Mouse (Mus musculus): ENCODE measurements around the gene Adora2b.
"Not testable (repeated sequence)": the region's sequence is repeated elsewhere in the genome, so short reads cannot be mapped to it uniquely, and the experiment has no call there.

The Adora2b gene

GRCm38 (mm10) chr11:62264018-62264417 lies 15.2 kb downstream of the Adora2b start:
- no peak for DNase-seq (ENCODE audit: low spot score)

- DNase-seq (ENCODE audit: low spot score): no peak
Measured at GRCm38 (mm10) chr11:62265642-62266041, 16.9 kb downstream of the Adora2b start.

GRCm38 (mm10) chr11:62266466-62267214 lies 17.9 kb downstream of the Adora2b start:
- DNase-seq (ENCODE audit: low spot score): no peak

- no peak for DNase-seq (ENCODE audit: low spot score)
Measured at GRCm38 (mm10) chr11:62268381-62268780, 19.6 kb downstream of the Adora2b start.

- no peak for DNase-seq (ENCODE audit: low spot score)
Measured at GRCm38 (mm10) chr11:62269097-62269496, 20.3 kb downstream of the Adora2b start.

- no peak for DNase-seq (ENCODE audit: low spot score)
Measured at GRCm38 (mm10) chr11:62270851-62271250, 22.1 kb downstream of the Adora2b start.

- no peak for DNase-seq (ENCODE audit: low spot score)
Measured at GRCm38 (mm10) chr11:62277086-62277485, 28.3 kb downstream of the Adora2b start.

GRCm38 (mm10) chr11:62278027-62278426 lies 29.2 kb downstream of the Adora2b start:
- peak; percentile 60 for DNase-seq (ENCODE audit: low spot score)

- peak; percentile 89 for DNase-seq (ENCODE audit: low spot score)
Measured at GRCm38 (mm10) chr11:62280675-62281600, 32.2 kb downstream of the Adora2b start, which contains the start of the genes Zswim7 and Ttc19. Gene Zswim7, minus strand, starts transcription at chr11:62281375. Gene Ttc19, plus strand, starts transcription at chr11:62281473.

GRCm38 (mm10) chr11:62281601-62281997 lies 32.8 kb downstream of the Adora2b start:
- DNase-seq (ENCODE audit: low spot score): no peak

- DNase-seq (ENCODE audit: low spot score): not testable (repeated sequence)
Measured at GRCm38 (mm10) chr11:62284020-62284419, 35.2 kb downstream of the Adora2b start.

GRCm38 (mm10) chr11:62285020-62285419 lies 36.2 kb downstream of the Adora2b start:
- DNase-seq (ENCODE audit: low spot score): no peak

GRCm38 (mm10) chr11:62287700-62288099 lies 38.9 kb downstream of the Adora2b start:
- no peak for DNase-seq (ENCODE audit: low spot score)

- DNase-seq (ENCODE audit: low spot score): no peak
Measured at GRCm38 (mm10) chr11:62294121-62294520, 45.3 kb downstream of the Adora2b start.

GRCm38 (mm10) chr11:62298883-62299282 lies 50.1 kb downstream of the Adora2b start:
- no peak for DNase-seq (ENCODE audit: low spot score)

- DNase-seq (ENCODE audit: low spot score): no peak
Measured at GRCm38 (mm10) chr11:62305866-62306265, 57.1 kb downstream of the Adora2b start.

- DNase-seq (ENCODE audit: low spot score): no peak
Measured at GRCm38 (mm10) chr11:62309296-62309695, 60.5 kb downstream of the Adora2b start.

- no peak for DNase-seq (ENCODE audit: low spot score)
Measured at GRCm38 (mm10) chr11:62314984-62315383, 66.2 kb downstream of the Adora2b start.

Data from T-cell, adult 2 months (primary cell).